Mouse (Mus musculus): ENCODE data around the gene Hirip3. TPM values are rescaled to one million over a fixed set of nuclear protein-coding genes. Genes with fewer than 3 reads are reported as not detected.
A peak's percentile ranks its signal among the peaks of the same experiment; 100 is the strongest.

Gene Hirip3
- total and polyA plus RNA-seq, 3 experiments, result 3.6 to 6.3 (median 5.7) TPM

GRCm38 (mm10) chr7:126847421-126848398, 14.1 kb upstream of the Hirip3 start:
- intact Hi-C loops (cut with DNase I), result loop anchor here (1.0 kb wide), 1 partner anchor 18 kb away; no protein-coding TSS in a partner anchor
- Histone ChIP-seq H3K79me2 (replicated peaks; ENCODE audit: control insufficient read depth, insufficient read depth, low read length) (no peaks in the 10 kb centered on the region), H3K4me3 (peak overlapping the region; percentile 51), H3K4me1 (ENCODE audit: control insufficient read depth, insufficient read depth, low read length) (no peaks in the 10 kb centered on the region), H3K9ac (ENCODE audit: low read depth, low read length) (peak overlapping the region; percentile 34; the same call in 1 of the 2 replicates), H3K27me3 (ENCODE audit: control insufficient read depth, insufficient read depth, low read length) (peaks cover 14% of the 10 kb centered on the region), H3K36me3 (ENCODE audit: control insufficient read depth, insufficient read depth, low read length) (no peaks in the 10 kb centered on the region), H3K27ac (no peak overlapping the region)
- TF ChIP-seq POLR2A (IDR thresholded peaks at IDR 0.05; ENCODE audit: insufficient read depth, low read depth, low read length) (no peak), CTCF (IDR thresholded peaks at IDR 0.05) (no peak), EP300 (IDR thresholded peaks at IDR 0.05; ENCODE audit: insufficient read depth, low read depth, low read length) (no peak)
- WGBS, result 2% methylated on average over 69 of the region's 74 CpGs
- peak in 1 of 2 experiments; percentile 27 for DNase-seq

GRCm38 (mm10) chr7:126848794-126849193, 13.0 kb upstream of the Hirip3 start:
- intact Hi-C loops (cut with DNase I), result loop anchor here (1.0 kb wide), 1 partner anchor 19 kb away; no protein-coding TSS in a partner anchor
- no peaks in the 10 kb centered on the region for H3K79me2 ChIP-seq (replicated peaks; ENCODE audit: control insufficient read depth, insufficient read depth, low read length)
- H3K27me3 ChIP-seq (ENCODE audit: control insufficient read depth, insufficient read depth, low read length), result peaks cover 14% of the 10 kb centered on the region
- no peak overlapping the region for H3K9ac ChIP-seq (ENCODE audit: low read depth, low read length)
- no peak overlapping the region for H3K4me3 ChIP-seq
- no peaks in the 10 kb centered on the region for H3K4me1 ChIP-seq (ENCODE audit: control insufficient read depth, insufficient read depth, low read length)
- no peak for DNase-seq
- no peak overlapping the region for H3K27ac ChIP-seq
- TF ChIP-seq CTCF (IDR thresholded peaks at IDR 0.05) (no peak), POLR2A (IDR thresholded peaks at IDR 0.05; ENCODE audit: insufficient read depth, low read depth, low read length) (no peak), EP300 (IDR thresholded peaks at IDR 0.05; ENCODE audit: insufficient read depth, low read depth, low read length) (no peak)
- 33% methylated on average over 10 of the region's 10 CpGs for WGBS
- no peaks in the 10 kb centered on the region for H3K36me3 ChIP-seq (ENCODE audit: control insufficient read depth, insufficient read depth, low read length)

- no peak overlapping the region for H3K27ac ChIP-seq
- H3K9ac ChIP-seq (ENCODE audit: low read depth, low read length), result no peak overlapping the region
- H3K36me3 ChIP-seq (ENCODE audit: control insufficient read depth, insufficient read depth, low read length), result no peaks in the 10 kb centered on the region
- H3K27me3 ChIP-seq (ENCODE audit: control insufficient read depth, insufficient read depth, low read length), result peaks cover 14% of the 10 kb centered on the region
- H3K4me3 ChIP-seq, result no peak overlapping the region
- H3K79me2 ChIP-seq (replicated peaks; ENCODE audit: control insufficient read depth, insufficient read depth, low read length), result no peaks in the 10 kb centered on the region
- intact Hi-C loops (cut with DNase I), result no loop called here
- WGBS, result 63% methylated on average over 6 of the region's 6 CpGs
- TF ChIP-seq EP300 (IDR thresholded peaks at IDR 0.05; ENCODE audit: insufficient read depth, low read depth, low read length) (no peak), POLR2A (IDR thresholded peaks at IDR 0.05; ENCODE audit: insufficient read depth, low read depth, low read length) (no peak), CTCF (IDR thresholded peaks at IDR 0.05) (no peak)
- H3K4me1 ChIP-seq (ENCODE audit: control insufficient read depth, insufficient read depth, low read length), result no peaks in the 10 kb centered on the region
- DNase-seq, result no peak
These were observed 11.6 kb upstream of the Hirip3 start for GRCm38 (mm10) chr7:126850161-126850560.

GRCm38 (mm10) chr7:126851192-126851591, 10.6 kb upstream of the Hirip3 start:
- H3K4me3 ChIP-seq, result no peak overlapping the region
- TF ChIP-seq EP300 (IDR thresholded peaks at IDR 0.05; ENCODE audit: insufficient read depth, low read depth, low read length) (no peak), POLR2A (IDR thresholded peaks at IDR 0.05; ENCODE audit: insufficient read depth, low read depth, low read length) (no peak), CTCF (IDR thresholded peaks at IDR 0.05) (no peak)
- WGBS, result 54% methylated on average over 12 of the region's 12 CpGs
- intact Hi-C loops (cut with DNase I), result no loop called here
- H3K4me1 ChIP-seq (ENCODE audit: control insufficient read depth, insufficient read depth, low read length), result no peaks in the 10 kb centered on the region
- no peaks in the 10 kb centered on the region for H3K79me2 ChIP-seq (replicated peaks; ENCODE audit: control insufficient read depth, insufficient read depth, low read length)
- H3K9ac ChIP-seq (ENCODE audit: low read depth, low read length), result no peak overlapping the region
- no peak overlapping the region for H3K27ac ChIP-seq
- H3K27me3 ChIP-seq (ENCODE audit: control insufficient read depth, insufficient read depth, low read length), result peaks cover 14% of the 10 kb centered on the region
- DNase-seq, result no peak
- no peaks in the 10 kb centered on the region for H3K36me3 ChIP-seq (ENCODE audit: control insufficient read depth, insufficient read depth, low read length)

- Histone ChIP-seq H3K36me3 (ENCODE audit: control insufficient read depth, insufficient read depth, low read length) (no peaks in the 10 kb centered on the region), H3K9ac (ENCODE audit: low read depth, low read length) (no peak overlapping the region), H3K27me3 (ENCODE audit: control insufficient read depth, insufficient read depth, low read length) (peaks cover 5% of the 10 kb centered on the region), H3K79me2 (replicated peaks; ENCODE audit: control insufficient read depth, insufficient read depth, low read length) (no peaks in the 10 kb centered on the region), H3K4me1 (ENCODE audit: control insufficient read depth, insufficient read depth, low read length) (no peaks in the 10 kb centered on the region), H3K4me3 (no peak overlapping the region), H3K27ac (no peak overlapping the region)
- intact Hi-C loops (cut with DNase I), result no loop called here
- WGBS, result 84% methylated on average over 5 of the region's 5 CpGs
- no peak for DNase-seq
- no peak for TF ChIP-seq CTCF (IDR thresholded peaks at IDR 0.05)
- TF ChIP-seq EP300 (IDR thresholded peaks at IDR 0.05; ENCODE audit: insufficient read depth, low read depth, low read length), result no peak
- TF ChIP-seq POLR2A (IDR thresholded peaks at IDR 0.05; ENCODE audit: insufficient read depth, low read depth, low read length), result no peak
These were observed 8.3 kb upstream of the Hirip3 start for GRCm38 (mm10) chr7:126853454-126853853.

- no peak for DNase-seq
- intact Hi-C loops (cut with DNase I), result no loop called here
- Histone ChIP-seq H3K9ac (ENCODE audit: low read depth, low read length) (no peak overlapping the region), H3K27me3 (ENCODE audit: control insufficient read depth, insufficient read depth, low read length) (no peaks in the 10 kb centered on the region), H3K79me2 (replicated peaks; ENCODE audit: control insufficient read depth, insufficient read depth, low read length) (no peaks in the 10 kb centered on the region), H3K4me1 (ENCODE audit: control insufficient read depth, insufficient read depth, low read length) (no peaks in the 10 kb centered on the region), H3K27ac (no peak overlapping the region), H3K4me3 (no peak overlapping the region), H3K36me3 (ENCODE audit: control insufficient read depth, insufficient read depth, low read length) (no peaks in the 10 kb centered on the region)
- TF ChIP-seq CTCF (IDR thresholded peaks at IDR 0.05) (no peak), EP300 (IDR thresholded peaks at IDR 0.05; ENCODE audit: insufficient read depth, low read depth, low read length) (no peak), POLR2A (IDR thresholded peaks at IDR 0.05; ENCODE audit: insufficient read depth, low read depth, low read length) (no peak)
- 87% methylated on average over 3 of the region's 3 CpGs for WGBS
These were observed 6.1 kb upstream of the Hirip3 start for GRCm38 (mm10) chr7:126855641-126856040.
